Mouse (Mus musculus) urinary bladder, postnatal 10 days (tissue): Measurements from ENCODE around the gene Apoc1.
"Not testable (repeated sequence)": the region's sequence is repeated elsewhere in the genome, so short reads cannot be mapped to it uniquely, and the experiment has no call there.

Experiments used
- DNase-seq: peaks from one replicate; pipeline ENCODE4 v3.0.0; 2022; ENCODE audit warnings: low spot score

Gene Apoc1

DNA sequence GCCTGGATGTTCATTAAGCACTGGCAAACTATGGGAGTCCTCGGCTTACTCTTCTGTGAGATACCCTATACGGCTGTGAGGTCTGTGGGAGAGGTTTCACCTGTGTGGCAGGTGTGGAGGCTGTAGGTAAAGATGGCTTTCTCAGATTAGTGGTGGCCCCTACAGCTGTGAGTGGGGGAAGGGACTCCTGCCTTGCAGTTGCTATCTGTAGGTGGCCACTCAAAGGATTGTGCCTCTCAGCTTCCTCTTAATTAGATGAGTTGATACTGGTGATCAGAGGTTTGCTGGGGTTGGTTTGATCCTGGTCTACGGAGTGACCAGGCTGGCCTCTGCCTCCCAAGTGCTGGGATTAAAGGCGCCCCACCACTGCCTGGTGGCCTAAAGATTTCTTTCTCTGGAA lies 12.0 kb upstream of the Apoc1 start:
- no peak for DNase-seq

DNA sequence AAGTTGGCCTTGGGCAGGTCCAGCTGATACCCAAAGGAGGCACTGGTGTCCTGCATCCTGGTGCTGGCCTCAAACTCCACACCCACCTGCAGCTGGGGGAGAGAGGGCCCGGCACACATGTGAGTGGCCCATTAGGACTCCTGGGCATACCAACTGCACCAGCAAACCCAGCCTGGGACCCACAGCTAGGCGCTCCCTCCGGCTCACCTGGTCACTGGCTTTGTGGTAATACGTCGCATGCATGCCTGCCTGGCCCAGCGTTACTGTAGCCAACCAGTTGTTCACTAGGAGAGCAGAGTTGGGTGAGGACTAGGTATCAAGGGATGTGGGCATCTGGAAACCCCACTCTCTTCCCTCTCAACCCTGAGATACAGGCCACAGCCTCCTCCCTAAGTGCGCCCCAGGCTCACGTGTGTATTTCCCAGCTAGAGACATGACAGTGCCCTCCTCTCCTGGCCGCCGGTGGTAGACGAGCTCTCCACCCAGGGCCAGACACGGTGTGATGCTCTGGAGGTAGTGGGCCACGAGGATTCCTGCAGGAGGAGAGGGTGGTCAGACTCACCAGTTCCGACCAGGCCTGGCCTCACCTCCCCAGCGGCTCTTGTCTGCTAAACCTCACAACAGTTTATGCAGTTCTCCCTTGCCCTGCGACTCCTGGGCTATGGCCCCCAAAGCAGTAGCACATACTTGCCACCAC lies 10.5 kb upstream of the Apoc1 start:
- no peak for DNase-seq

DNA sequence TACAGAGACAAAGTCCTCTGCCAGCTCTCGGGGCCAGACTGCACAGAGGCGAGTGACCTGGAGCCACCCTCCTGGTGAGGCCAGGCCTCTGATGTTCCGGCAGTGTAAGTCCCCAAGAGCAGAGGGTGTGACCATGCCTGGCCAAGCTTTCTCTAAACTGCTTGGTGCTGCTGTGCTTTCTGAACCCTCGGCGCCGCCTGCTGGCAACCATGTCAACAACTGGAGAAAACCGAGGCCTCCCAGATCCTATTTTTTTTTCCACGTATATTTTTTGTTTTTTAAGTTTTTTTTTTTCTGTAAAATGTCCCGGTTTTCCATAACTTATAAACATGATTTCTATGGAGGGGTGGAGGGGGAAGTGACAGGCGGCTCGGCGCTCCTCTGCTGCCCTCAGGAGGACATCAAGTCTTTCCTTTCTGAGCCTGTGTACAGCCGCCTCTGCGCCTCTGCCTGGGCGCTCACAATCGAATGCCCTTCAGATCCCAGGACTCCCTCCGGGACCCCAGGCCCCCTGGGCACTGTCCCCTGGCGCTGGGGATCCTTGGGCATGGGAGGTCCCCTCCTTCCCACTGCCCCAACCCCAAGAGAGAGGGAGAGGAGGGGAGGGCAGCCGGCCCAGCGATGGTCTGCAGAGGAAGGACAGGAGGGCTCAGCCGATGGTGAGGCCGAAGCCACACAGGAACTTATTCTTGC lies 8.8 kb upstream of the Apoc1 start:
- no peak for DNase-seq

DNA sequence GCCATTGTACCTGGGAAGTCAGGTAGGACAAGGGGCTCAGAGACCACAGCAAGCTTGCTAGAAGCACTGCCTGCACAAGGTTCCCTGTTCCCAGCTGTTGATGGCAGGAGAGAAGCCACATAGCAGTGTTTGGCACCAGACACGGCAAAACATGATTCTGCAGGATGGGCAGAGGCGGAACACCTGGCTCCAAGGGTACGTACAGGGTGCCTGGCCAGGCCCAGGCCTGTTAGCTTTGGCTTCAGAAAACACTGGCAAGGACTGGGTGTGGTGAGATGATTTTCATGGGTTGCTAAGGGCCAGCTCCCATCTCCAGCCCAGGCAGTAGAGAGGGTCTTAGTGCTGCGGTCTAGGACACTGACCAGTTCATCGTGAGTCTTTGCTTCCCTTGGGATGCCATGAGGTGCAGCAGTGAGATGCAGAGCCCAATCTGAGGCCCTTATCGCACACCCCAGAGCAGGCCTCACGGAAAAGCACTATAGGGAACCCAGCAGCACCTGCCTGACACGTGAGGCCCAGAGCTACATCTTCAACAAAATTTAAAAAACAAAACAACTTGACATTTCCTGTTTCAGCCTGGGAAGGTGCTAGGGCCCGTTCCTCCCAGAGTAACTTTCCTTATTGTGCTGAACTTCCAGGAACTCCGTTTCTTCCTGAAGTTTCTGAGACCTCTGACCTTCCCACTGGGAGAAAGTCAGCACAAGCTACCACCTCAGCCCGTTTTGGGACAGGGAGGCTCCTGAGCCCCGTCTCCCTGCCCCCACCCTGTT lies 8.0 kb upstream of the Apoc1 start:
- DNase-seq, result no peak

DNA sequence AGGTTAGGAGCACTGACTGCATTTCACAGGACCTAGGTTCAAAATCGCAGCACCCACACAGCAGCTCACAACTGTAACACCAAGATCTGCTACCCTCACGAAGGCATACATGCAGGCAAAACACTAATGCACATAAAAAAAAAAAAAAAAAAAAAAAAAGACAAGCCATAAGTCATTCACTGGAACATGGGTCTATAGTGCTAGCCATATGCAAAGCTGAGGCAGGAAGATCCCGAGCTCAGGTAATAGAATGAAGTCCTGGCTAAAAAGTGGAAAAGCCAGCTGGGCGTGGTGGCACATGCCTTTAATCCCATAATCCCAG lies 7.3 kb upstream of the Apoc1 start:
- no peak for DNase-seq

DNA sequence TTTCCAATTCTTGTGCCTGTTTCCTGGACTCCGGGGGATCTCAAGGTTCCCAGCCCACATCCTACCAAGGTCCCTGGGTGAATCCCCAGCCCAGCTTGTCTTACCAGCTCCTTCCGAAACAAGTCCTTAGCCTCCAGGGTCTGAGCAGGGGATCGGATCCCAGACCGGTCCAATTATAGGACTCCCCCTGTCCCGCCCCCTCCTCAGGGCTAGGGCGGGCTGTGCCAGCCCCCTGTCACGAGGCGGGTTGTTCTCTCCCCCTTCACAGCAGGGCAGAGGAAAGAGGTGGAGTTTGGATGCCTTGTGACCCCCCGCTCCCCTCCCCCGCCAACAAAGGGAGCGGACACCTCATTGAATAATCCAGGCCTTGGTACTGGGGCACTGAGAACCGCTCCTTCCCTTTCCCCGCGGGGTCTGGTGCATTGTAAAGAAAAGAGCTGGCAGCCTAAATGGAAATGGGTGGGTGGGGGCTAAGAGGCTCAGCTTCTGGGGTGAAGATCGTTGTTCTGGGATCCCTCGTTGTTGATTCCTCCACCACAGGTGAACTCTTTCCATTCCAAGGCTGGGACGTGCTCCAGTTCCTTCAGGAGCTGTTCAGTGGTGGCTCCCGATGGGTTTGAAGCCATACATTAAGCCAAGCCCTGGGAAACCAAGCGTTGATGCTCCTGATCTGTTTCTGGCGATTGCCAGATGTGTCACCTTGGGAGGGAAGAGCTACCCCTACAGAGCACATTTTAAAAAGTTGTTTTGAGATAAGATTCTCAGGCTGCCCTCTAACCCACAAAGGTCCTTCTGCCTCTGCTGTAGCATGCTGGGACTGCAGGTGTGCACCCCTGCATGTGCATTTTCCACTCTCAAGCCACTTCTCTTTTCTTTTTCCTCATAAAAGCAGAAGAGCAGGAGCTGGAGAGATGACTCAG lies 6.7 kb upstream of the Apoc1 start, which contains the start of gene Apoe:
TSS of gene Apoe (minus strand) at position 282 of the 920 bp plus-strand sequence.
- DNase-seq, result no peak

DNA sequence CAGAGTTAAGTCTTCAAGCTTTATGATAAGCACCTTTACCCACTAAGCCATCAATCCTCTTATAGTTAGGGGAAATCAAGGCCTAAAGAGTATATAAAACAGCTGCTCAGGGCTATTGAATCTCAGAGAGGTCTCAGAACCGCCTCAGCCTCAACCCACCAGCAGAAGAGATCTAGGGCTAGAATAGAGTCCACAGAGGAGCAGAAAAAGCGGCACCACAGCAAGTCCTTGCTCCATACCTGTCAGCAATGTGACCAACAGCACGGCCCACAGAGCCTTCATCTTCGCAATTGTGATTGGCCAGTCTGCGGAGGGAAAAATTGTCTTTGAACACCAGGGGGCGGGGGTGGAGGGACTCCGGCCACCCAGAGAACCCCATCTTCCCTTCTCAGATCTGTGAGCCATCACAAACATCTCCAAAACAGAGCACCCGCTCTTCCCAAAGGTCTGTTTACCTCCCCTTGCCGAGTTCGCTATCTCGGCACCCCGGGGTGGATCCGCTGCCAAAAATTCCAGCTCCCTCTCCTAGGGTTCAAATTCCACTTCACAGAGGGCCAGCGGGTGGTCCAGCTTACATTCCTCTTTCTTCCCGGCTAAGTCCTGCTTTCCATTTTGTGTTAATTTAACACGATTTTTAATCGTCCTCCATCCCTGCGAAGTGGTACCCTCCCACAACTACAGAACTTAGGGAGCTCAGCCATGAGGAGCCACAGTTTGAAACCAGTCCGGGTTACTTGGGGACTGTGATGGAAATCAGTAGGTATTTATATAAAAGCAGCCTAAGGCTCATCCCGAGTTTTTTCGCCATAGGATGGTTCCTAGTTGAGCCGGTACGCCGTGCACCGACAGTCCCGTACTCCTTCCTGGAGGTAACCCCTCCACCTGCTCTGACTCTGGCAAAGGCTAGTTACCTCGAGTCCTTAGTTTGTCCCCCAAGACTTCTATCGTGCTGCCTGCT lies 5.8 kb upstream of the Apoc1 start:
- DNase-seq, result no peak

DNA sequence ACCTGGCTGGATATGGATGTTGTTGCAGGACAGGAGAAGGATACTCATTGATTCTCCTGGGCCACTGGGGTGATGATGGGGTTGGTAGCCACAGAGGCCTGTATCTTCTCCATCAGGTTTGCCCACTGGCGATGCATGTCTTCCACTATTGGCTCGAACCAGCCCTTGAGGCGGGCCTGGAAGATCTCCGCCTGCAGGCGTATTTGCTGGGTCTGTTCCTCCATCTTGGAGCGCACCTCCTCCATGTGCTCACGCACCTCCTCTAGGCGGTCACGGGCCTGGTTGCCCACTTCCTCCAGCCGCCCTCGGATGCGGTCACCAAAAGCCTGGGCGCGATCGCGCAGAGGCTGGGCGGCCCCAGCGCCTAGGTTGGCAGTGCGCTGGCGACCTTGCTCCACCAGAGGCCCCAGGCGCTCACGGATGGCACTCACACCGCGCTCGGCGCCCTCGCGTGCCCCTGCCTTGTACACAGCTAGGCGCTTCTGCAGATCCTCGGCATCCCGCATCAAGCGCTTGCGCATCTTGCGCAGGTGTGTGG lies 3.9 kb upstream of the Apoc1 start:
- DNase-seq, result no peak

DNA sequence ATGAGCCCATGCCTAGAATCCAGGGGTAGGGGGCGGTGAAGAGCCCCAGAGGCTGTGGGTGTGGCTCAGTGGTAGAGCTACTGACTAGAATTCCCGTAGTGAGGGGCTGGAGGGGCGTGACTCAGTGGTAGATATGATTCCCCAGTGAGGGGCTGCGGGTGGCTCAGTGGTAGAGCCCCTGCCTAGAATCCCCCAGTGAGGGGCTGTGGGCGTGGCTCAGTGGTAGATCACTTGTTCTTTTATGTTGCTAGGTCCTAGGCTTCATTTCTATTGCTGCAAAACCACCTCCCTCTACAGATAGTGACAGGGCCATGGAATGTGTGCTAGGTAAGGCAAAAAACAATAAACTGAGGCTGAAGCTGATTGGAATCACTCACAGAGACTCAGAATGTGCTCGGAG lies 3.4 kb upstream of the Apoc1 start:
- no peak for DNase-seq

DNA sequence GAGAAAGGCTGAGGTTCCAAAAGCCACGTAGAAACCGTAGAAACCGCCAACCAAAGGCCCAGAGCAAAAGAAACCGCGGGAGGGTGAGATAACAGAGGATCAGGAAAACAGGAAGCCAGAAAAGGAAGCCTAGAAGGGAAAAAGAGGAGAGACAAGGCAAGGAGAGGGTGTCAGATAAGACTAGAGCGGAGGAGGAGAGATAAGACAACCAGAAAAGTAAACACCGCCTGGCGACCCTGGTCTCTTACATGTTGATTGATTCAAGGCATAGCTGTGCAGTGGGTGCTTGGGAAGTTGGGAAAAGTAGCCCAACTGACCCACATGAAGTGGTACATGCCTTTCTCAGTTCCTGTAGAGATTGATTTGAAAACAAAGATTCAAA lies 2.7 kb upstream of the Apoc1 start:
- no peak for DNase-seq

DNA sequence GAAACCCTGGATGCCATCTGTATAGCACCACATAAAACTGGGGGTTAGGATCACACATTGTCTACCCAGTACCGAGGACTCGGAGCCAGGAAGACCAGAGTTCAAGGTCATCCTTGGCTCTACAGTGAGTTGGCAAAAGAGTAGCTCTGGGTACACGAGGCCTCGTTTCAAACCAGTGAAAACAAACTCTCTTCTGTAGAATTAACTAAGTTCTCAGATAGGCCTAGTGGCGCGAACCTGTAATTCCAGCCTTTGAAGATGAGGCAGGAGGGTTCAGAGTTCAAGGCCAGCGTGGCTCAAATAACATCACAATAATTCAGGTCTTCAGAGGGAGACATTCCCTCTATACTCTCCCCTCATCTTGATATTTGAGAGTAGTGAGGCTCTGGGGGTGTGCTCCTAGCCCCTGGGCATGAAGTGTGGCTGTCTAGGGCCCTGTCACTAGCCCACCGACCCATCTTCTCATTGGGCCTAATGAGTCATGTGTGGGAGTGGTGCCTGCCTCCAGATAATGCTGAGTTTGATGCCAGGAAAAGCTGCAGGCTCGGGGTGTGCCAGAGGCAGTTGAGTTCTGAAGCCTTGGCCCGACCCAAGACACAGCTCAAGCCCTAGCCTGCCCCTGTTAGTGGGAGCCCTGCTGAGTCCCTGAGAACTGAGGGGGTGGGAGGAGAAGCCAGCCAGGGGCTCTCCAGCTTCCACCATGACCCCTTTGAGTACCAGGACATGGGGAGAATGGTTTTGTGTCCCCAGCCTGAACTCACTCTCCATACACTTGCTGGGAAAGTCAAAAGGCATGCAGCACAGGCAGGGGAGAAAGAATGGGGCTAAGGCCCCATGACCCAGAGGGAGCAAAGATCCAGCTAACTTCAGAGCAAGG lies 2.1 kb upstream of the Apoc1 start:
- DNase-seq, result no peak

DNA sequence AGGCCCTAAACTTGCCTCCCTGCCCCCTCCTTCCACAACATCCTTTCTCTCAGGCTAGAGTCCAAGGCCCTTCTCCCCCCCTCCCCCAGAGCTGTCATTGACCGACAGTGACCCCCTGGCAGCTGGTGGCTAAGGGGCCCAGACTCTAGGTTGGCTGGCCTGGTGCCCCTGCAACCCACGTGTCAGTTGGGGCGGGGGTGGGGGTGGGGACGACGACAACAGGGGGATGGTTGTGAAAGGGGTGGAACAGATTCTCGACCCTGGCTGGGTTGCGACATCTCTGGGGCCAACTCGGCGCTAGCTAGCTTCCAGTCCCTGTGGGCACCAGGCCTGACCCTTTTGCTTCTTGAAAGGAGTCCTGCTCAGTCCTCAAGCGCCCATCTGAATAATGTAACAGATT lies 961 bp upstream of the Apoc1 start:
- no peak for DNase-seq

DNA sequence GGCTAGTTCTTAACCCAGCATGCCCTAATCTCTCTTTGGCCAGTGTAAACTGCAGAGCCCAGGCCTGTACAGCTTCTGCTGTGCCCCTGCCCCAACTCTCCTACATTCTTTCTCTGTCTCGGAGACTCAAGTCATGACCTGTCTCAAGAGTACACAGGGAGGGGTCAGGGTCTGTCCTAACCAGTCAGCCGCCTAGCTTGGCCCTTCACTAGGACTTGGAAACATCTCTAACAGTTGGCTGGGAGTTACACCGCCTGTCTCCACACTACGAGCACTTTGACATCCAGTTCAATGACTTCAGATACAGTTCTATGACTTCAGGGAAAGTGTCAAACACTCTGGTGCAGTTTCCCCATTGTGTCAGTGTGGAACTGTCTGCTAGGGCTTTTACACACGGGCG lies 1.0 kb downstream of the Apoc1 start:
- no peak for DNase-seq

DNA sequence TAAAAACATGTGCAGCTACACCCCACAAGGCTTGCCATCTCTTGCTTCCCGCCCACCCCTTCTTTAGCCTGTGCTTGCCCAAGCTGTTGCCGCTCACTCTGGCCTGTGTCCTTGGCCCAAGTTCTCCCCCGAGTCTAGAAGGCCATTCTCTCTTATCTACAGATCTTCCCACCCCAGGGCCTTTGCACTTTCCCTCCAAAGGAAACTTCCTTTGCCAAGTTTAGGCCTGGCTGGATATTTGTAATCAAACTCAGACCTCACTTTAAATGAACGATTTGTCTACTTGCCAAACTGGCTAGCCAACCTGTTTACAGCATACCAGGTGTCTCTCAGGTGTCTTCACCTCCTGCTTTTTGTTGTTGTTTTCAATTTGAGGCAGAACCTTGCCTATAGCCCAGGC lies 1.6 kb downstream of the Apoc1 start:
- DNase-seq, result no peak

DNA sequence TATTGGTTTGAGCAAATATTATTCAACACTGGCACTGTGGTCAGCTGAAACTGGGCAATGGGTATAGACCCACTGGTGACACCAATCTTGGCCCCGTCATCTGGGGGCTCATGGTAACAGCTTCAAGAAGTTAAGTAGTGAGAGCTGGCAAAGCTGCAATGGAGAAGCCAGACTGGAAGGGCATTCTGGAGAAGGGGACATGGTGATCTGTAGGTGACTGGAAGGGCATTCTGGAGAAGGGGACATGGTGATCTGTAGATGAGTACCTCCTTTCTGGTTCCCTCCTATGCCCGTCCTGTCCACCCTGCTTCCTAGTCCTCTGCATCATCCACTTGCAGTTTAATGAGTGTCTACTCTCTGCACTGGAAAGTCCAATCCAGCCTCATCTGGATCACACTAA lies 3.8 kb downstream of the Apoc1 start:
- DNase-seq, result no peak

DNA sequence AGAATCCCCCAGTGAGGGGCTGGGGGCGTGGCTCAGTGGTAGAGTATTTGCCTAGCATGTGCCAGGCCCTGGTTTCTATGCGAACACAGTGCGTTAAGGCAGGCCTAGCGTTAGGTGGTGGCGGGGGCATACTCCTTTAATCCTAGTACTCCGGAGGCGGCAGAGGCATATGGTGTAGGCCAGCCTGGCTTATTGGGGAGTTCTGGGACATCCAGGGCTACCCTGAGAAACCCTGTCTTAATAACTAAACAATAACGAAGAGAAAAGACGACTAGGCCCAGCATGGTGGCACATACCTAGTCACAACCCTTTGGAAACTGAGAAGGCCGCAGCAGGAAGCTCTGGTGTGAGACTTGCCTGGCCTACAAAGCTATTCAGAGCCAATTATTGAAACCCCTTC lies 4.4 kb downstream of the Apoc1 start:
- no peak for DNase-seq

DNA sequence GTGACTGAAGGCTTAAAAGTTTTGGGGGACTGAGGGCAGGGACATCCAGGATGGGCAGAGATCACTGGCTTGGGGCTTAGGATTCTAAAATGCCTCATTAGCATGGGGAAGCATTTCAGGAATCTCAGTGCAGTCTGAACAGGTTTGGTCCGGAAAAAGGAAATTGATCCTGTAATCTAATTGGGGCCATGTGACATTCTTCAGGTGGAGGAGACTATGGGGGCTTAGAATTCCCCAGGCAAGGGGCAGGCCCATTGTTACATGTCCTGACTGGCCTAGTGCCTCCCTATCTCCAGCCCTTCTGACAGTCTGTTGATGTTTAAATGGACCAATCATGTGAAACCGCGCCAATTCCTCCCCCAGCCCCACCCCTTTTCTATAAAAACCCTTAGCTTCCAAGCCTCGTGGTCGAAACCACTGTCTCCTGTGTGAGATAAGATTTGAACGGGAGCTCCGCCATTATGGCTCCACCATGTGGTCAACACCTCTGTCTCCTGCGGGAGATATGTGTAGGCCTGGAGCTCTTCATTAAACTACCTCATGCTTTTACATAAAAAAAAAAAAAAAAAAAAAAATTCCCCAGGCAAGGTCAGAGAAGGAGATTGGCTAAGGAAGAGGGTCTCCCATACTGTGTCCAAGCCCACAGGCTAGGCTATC lies 5.4 kb downstream of the Apoc1 start:
- DNase-seq, result not testable (repeated sequence)

DNA sequence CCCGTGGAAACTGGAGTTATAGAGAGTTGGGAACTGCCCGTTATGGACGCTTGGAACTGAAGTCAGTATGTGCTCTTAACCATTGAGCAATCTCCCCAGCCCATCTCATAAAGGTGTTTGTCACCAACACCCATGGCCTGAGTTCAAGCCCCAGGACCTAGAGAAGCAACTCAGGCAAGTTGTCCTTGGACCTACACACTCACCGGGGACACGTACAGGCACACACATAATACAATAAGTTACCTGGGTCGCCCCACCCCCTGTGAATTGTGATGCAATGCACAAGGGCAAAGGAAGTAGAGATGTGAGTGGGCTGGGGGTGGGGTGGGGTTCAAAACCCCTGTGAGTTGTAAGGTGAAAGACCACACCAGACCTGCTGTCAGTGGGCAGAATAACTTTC lies 5.9 kb downstream of the Apoc1 start:
- DNase-seq, result no peak

DNA sequence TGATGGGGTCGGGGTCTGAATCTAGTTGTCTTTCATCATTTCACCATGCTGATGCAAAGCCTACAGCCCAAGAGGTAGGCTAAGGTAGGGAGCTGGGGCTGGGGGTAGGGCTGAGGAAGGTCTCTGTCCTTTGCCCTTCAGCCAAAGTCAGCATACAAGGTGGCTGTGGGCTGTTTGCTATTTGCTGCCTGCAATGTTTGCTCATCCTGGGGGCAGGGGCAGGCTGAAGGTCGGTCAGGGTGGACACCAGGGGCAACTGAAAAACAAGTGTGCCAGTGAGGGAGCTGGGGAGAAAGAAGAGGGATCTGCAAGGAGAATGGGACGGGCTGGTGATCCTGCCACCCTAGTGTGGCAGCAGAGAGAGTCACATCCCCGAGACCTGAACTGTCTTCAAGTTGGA lies 7.1 kb downstream of the Apoc1 start:
- no peak for DNase-seq
